Mouse (Mus musculus): ENCODE data around the gene Scgb2b21.
"Not testable (repeated sequence)": the region's sequence is repeated elsewhere in the genome, so short reads cannot be mapped to it uniquely, and the experiment has no call there.

Scgb2b21 gene

DNA sequence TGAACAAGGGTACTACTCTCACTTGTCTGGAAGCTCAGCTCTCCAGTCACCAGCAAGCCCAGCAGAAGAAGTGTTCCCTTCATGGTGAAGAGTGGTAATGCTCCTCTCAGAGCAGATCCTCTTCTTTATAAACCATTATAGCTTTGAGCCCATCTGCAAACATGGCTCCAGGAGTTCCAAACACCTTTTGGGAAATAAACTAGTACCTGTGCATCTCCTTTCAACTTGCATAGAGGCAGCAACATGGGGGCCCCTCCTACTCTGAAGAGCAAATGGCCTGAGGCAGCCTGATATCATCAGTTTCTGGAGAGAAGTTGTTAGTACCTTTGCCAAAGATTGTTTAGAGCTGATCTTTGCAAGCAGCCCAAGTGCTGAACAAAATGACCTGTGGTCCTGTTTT lies at the start of gene Scgb2b21:
Gene Scgb2b21, minus strand, starts transcription at position 101 of the 400 bp plus-strand sequence.
- in situ Hi-C loops (cut with MboI; ENCODE audit: low pct_unique_long_range_greater_than_20kb in 1 of 2, low sequenced_read_pairs in 2 of 2, unreplicated experiment in 1 of 2) = no loop called here

- in situ Hi-C loops (cut with MboI; ENCODE audit: low pct_unique_long_range_greater_than_20kb in 1 of 2, low sequenced_read_pairs in 2 of 2, unreplicated experiment in 1 of 2) = not testable (repeated sequence)
Measured at GRCm38 (mm10) chr7:33543420-33543819, 23.2 kb upstream of the Scgb2b21 start.
